In genomic region chr5:99252203-99253135, GRCm38 (mm10) we compare ENCODE assay signal across 8 mouse cellular contexts.
A peak's percentile ranks its signal among the peaks of the same experiment; 100 is the strongest.
DNase-seq lines count a peak whose midpoint lies in the region; ATAC-seq lines count a peak whose summit lies in the region.

No protein-coding gene starts in this region.

- peak overlapping the region; percentile 79 for H3K9ac ChIP-seq in heart, embryonic 15.5 days
- H3K9ac ChIP-seq in liver, embryonic 13.5 days = peak overlapping the region; percentile 76
- peak overlapping the region; percentile 49 for H3K9ac ChIP-seq in stomach, embryonic 14.5 days (replicated peaks; ENCODE audit: low read depth, low read length)

- H3K27ac ChIP-seq in forebrain, embryonic 10.5 days = peak overlapping the region; percentile 88
- peak overlapping the region; percentile 92 for H3K27ac ChIP-seq in heart, embryonic 15.5 days
- H3K27ac ChIP-seq in liver, embryonic 13.5 days = no peak overlapping the region; the same call in 1 of the 2 replicates
- H3K27ac ChIP-seq in stomach, embryonic 14.5 days (ENCODE audit: low read length) = peak overlapping the region; percentile 56; the same call in 1 of the 2 replicates

- no peaks in the 10 kb centered on the region for H3K36me3 ChIP-seq in forebrain, embryonic 10.5 days (replicated peaks)
- no peaks in the 10 kb centered on the region for H3K36me3 ChIP-seq in heart, embryonic 15.5 days
- H3K36me3 ChIP-seq in liver, embryonic 13.5 days = no peaks in the 10 kb centered on the region
- H3K36me3 ChIP-seq in stomach, embryonic 14.5 days (ENCODE audit: control insufficient read depth, insufficient read depth, low read length) = no peaks in the 10 kb centered on the region

- no peaks in the 10 kb centered on the region for H3K9me3 ChIP-seq in forebrain, embryonic 10.5 days
- no peaks in the 10 kb centered on the region for H3K9me3 ChIP-seq in heart, embryonic 15.5 days (replicated peaks)
- H3K9me3 ChIP-seq in liver, embryonic 13.5 days (replicated peaks) = no peaks in the 10 kb centered on the region
- no peaks in the 10 kb centered on the region for H3K9me3 ChIP-seq in stomach, embryonic 14.5 days (ENCODE audit: control insufficient read depth, low read depth, low read length)

- H3K4me3 ChIP-seq in forebrain, embryonic 10.5 days = peak overlapping the region; percentile 64
- peak overlapping the region; percentile 78 for H3K4me3 ChIP-seq in heart, embryonic 15.5 days
- H3K4me3 ChIP-seq in liver, embryonic 13.5 days (replicated peaks) = peak overlapping the region; percentile 71
- peak overlapping the region; percentile 52 for H3K4me3 ChIP-seq in stomach, embryonic 14.5 days (ENCODE audit: low read depth, low read length)

- peaks cover 47% of the 10 kb centered on the region for H3K27me3 ChIP-seq in forebrain, embryonic 10.5 days (ENCODE audit: poor library complexity, severe bottlenecking)
- H3K27me3 ChIP-seq in heart, embryonic 15.5 days = no peaks in the 10 kb centered on the region
- H3K27me3 ChIP-seq in liver, embryonic 13.5 days = peaks cover 13% of the 10 kb centered on the region; the same call in 1 of the 2 replicates
- no peaks in the 10 kb centered on the region for H3K27me3 ChIP-seq in stomach, embryonic 14.5 days (ENCODE audit: control insufficient read depth, insufficient read depth, low read length)

- peak overlapping the region; percentile 85 for H3K4me2 ChIP-seq in heart, embryonic 15.5 days
- peak overlapping the region; percentile 93 for H3K4me2 ChIP-seq in liver, embryonic 13.5 days
- peak overlapping the region; percentile 65 for H3K4me2 ChIP-seq in stomach, embryonic 14.5 days (replicated peaks; ENCODE audit: low read depth, low read length)

- peak; percentile 91 for ATAC-seq in heart, embryonic 15.5 days (replicated peaks; ENCODE audit: insufficient number of reproducible peaks, insufficient read depth, low FRiP score, low read depth)
- ATAC-seq in liver, embryonic 13.5 days (ENCODE audit: low read depth) = peak; percentile 95
- peak; percentile 93 for ATAC-seq in stomach, embryonic 14.5 days (ENCODE audit: insufficient number of reproducible peaks, insufficient read depth, low FRiP score, low read depth)

- under 1% methylated on average over 78 of the region's 78 CpGs for WGBS in forebrain, embryonic 10.5 days
- under 1% methylated on average over 77 of the region's 78 CpGs for WGBS in heart, embryonic 15.5 days
- WGBS in liver, embryonic 13.5 days (ENCODE audit: insufficient replicate concordance) = under 1% methylated on average over 78 of the region's 78 CpGs
- under 1% methylated on average over 78 of the region's 78 CpGs for WGBS in stomach, embryonic 14.5 days

- H3K4me1 ChIP-seq in forebrain, embryonic 10.5 days = peaks cover 45% of the 10 kb centered on the region
- peaks cover 21% of the 10 kb centered on the region for H3K4me1 ChIP-seq in heart, embryonic 15.5 days (replicated peaks)
- H3K4me1 ChIP-seq in liver, embryonic 13.5 days (replicated peaks) = peaks cover 38% of the 10 kb centered on the region
- H3K4me1 ChIP-seq in stomach, embryonic 14.5 days (ENCODE audit: control insufficient read depth, insufficient read depth, low read length) = 0 out of 2 replicates have a peak, but pooled peaks cover 3% of the 10 kb centered on the region

- peak; percentile 95 for DNase-seq in CD4-positive helper T cell, adult 2 months (ENCODE audit: low read depth, low spot score)
- peak; percentile 83 for DNase-seq in c-Kit-positive CD71-negative TER-119-negative erythroid progenitor cells, embryonic 14.5 days (ENCODE audit: low read depth)
- DNase-seq in forebrain, embryonic 10.5 days (ENCODE audit: extremely low spot score, low spot score) = peak; percentile 90
- DNase-seq in kidney, postnatal 25 days = peak; percentile 94 to 96
- peak; percentile 90 for DNase-seq in liver, embryonic 13.5 days
- peak; percentile 94 to 97 for DNase-seq in natural killer cell, adult 2 months (ENCODE audit: low spot score in 2 of 2)
